Mouse (Mus musculus): ENCODE data around the gene Cfap74. TPM values are rescaled to one million over a fixed set of nuclear protein-coding genes. Genes with fewer than 3 reads are reported as not detected.

The Cfap74 gene
- polyA plus RNA-seq, 1 experiment from 2014 or later, result 6.3 TPM

GRCm38 (mm10) chr4:155370737-155371715, 38.0 kb upstream of the Cfap74 start:
- no peak for DNase-seq (ENCODE audit: low spot score, missing footprints)
- 89% methylated on average over 15 of the region's 15 CpGs for WGBS
- Histone ChIP-seq H3K9me3 (ENCODE audit: control insufficient read depth, low read length) (no peaks in the 10 kb centered on the region), H3K27me3 (ENCODE audit: control insufficient read depth, insufficient read depth, low read length) (no peaks in the 10 kb centered on the region), H3K27ac (ENCODE audit: low read depth, low read length) (no peak overlapping the region), H3K9ac (ENCODE audit: low read length) (no peak overlapping the region), H3K4me2 (no peak overlapping the region), H3K4me3 (ENCODE audit: low read depth, low read length) (no peak overlapping the region), H3K4me1 (ENCODE audit: control insufficient read depth, insufficient read depth, low read length) (no peaks in the 10 kb centered on the region), H3K36me3 (ENCODE audit: control insufficient read depth, insufficient read depth, low read length) (no peaks in the 10 kb centered on the region)
- ATAC-seq (ENCODE audit: low FRiP score), result no peak

DNA sequence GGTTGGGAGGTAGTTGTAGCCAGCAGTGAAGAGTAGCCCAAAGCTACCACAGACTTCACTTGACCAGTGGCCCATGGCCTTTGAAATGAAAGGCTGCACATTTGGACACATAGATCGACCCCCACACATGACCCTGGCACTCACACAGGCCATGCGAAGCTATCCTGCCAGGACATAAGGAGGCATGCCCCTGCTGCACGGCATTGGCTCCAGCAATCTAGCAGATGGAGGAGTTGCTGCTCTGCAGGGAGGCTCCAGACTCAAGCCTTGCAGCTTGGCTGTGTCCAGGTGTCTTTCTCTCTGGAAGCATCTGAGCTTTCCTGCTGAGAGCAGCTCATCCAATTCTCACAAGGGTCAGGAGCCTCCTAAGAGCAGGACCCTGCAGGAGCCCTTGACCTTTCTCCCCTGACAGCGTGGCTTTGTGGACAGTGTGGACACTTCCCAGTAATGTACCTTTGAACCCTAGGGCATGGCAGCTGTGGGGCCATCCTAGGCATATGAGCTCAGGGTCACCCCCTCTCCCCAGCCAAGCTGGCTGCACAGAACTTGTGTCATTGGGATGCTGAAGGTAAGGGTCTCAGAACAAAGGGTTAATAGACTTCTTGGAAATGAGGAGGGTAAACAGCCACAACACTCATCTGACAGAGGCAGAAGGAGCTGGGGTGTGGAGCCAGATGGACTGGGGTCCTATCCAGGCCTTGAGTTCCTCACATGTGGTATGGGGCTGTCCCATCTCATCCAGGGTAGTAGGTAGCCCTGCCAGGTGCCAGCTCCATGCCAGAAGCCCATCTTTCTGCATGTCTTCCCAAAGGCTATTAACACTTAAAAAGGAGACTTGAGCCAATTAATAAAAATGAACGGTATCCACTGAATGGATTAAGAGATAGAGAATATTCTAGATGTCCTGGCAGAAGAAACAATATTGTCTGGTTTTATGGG, 36.9 kb upstream of the Cfap74 start:
- Histone ChIP-seq H3K4me1 (ENCODE audit: control insufficient read depth, insufficient read depth, low read length) (no peaks in the 10 kb centered on the region), H3K36me3 (ENCODE audit: control insufficient read depth, insufficient read depth, low read length) (no peaks in the 10 kb centered on the region), H3K4me2 (no peak overlapping the region), H3K4me3 (ENCODE audit: low read depth, low read length) (no peak overlapping the region), H3K9ac (ENCODE audit: low read length) (no peak overlapping the region), H3K27ac (ENCODE audit: low read depth, low read length) (no peak overlapping the region), H3K9me3 (ENCODE audit: control insufficient read depth, low read length) (no peaks in the 10 kb centered on the region), H3K27me3 (ENCODE audit: control insufficient read depth, insufficient read depth, low read length) (no peaks in the 10 kb centered on the region)
- WGBS, result 75% methylated on average over 5 of the region's 5 CpGs
- ATAC-seq (ENCODE audit: low FRiP score) (no peak), DNase-seq (ENCODE audit: low spot score, missing footprints) (no peak)

- no peak overlapping the region for H3K4me3 ChIP-seq (ENCODE audit: low read depth, low read length)
- H3K9me3 ChIP-seq (ENCODE audit: control insufficient read depth, low read length), result no peaks in the 10 kb centered on the region
- no peak overlapping the region for H3K4me2 ChIP-seq
- H3K4me1 ChIP-seq (ENCODE audit: control insufficient read depth, insufficient read depth, low read length), result peaks cover 3% of the 10 kb centered on the region; the same call in 1 of the 2 replicates
- WGBS, result 56% methylated on average over 7 of the region's 7 CpGs
- H3K27ac ChIP-seq (ENCODE audit: low read depth, low read length), result no peak overlapping the region
- H3K36me3 ChIP-seq (ENCODE audit: control insufficient read depth, insufficient read depth, low read length), result no peaks in the 10 kb centered on the region
- ATAC-seq (ENCODE audit: low FRiP score), result no peak
- no peak overlapping the region for H3K9ac ChIP-seq (ENCODE audit: low read length)
- DNase-seq (ENCODE audit: low spot score, missing footprints), result no peak
- H3K27me3 ChIP-seq (ENCODE audit: control insufficient read depth, insufficient read depth, low read length), result no peaks in the 10 kb centered on the region
Observed at GRCm38 (mm10) chr4:155381974-155382373, 27.0 kb upstream of the Cfap74 start.

GRCm38 (mm10) chr4:155382752-155383151, 26.2 kb upstream of the Cfap74 start:
- Histone ChIP-seq H3K9me3 (ENCODE audit: control insufficient read depth, low read length) (no peaks in the 10 kb centered on the region), H3K4me1 (ENCODE audit: control insufficient read depth, insufficient read depth, low read length) (peaks cover 3% of the 10 kb centered on the region; the same call in 1 of the 2 replicates), H3K27ac (ENCODE audit: low read depth, low read length) (no peak overlapping the region), H3K27me3 (ENCODE audit: control insufficient read depth, insufficient read depth, low read length) (no peaks in the 10 kb centered on the region), H3K4me3 (ENCODE audit: low read depth, low read length) (no peak overlapping the region), H3K4me2 (no peak overlapping the region), H3K36me3 (ENCODE audit: control insufficient read depth, insufficient read depth, low read length) (no peaks in the 10 kb centered on the region), H3K9ac (ENCODE audit: low read length) (no peak overlapping the region)
- DNase-seq (ENCODE audit: low spot score, missing footprints), result no peak
- WGBS, result 17% methylated on average over 9 of the region's 9 CpGs
- no peak for ATAC-seq (ENCODE audit: low FRiP score)

GRCm38 (mm10) chr4:155383326-155383725, 25.7 kb upstream of the Cfap74 start:
- peaks cover 3% of the 10 kb centered on the region; the same call in 1 of the 2 replicates for H3K4me1 ChIP-seq (ENCODE audit: control insufficient read depth, insufficient read depth, low read length)
- no peak overlapping the region for H3K9ac ChIP-seq (ENCODE audit: low read length)
- H3K27me3 ChIP-seq (ENCODE audit: control insufficient read depth, insufficient read depth, low read length), result no peaks in the 10 kb centered on the region
- no peaks in the 10 kb centered on the region for H3K36me3 ChIP-seq (ENCODE audit: control insufficient read depth, insufficient read depth, low read length)
- no peaks in the 10 kb centered on the region for H3K9me3 ChIP-seq (ENCODE audit: control insufficient read depth, low read length)
- 77% methylated on average over 4 of the region's 4 CpGs for WGBS
- H3K27ac ChIP-seq (ENCODE audit: low read depth, low read length), result no peak overlapping the region
- H3K4me3 ChIP-seq (ENCODE audit: low read depth, low read length), result no peak overlapping the region
- DNase-seq (ENCODE audit: low spot score, missing footprints) (no peak), ATAC-seq (ENCODE audit: low FRiP score) (no peak)
- H3K4me2 ChIP-seq, result no peak overlapping the region

GRCm38 (mm10) chr4:155387166-155387565, 21.8 kb upstream of the Cfap74 start:
- no peak overlapping the region for H3K4me3 ChIP-seq (ENCODE audit: low read depth, low read length)
- H3K9ac ChIP-seq (ENCODE audit: low read length), result no peak overlapping the region
- ATAC-seq (ENCODE audit: low FRiP score) (no peak), DNase-seq (ENCODE audit: low spot score, missing footprints) (no peak)
- H3K27me3 ChIP-seq (ENCODE audit: control insufficient read depth, insufficient read depth, low read length), result no peaks in the 10 kb centered on the region
- H3K9me3 ChIP-seq (ENCODE audit: control insufficient read depth, low read length), result no peaks in the 10 kb centered on the region
- peaks cover under 1% of the 10 kb centered on the region; the same call in 1 of the 2 replicates for H3K4me1 ChIP-seq (ENCODE audit: control insufficient read depth, insufficient read depth, low read length)
- WGBS, result 85% methylated on average over 8 of the region's 8 CpGs
- H3K4me2 ChIP-seq, result no peak overlapping the region
- H3K27ac ChIP-seq (ENCODE audit: low read depth, low read length), result no peak overlapping the region
- H3K36me3 ChIP-seq (ENCODE audit: control insufficient read depth, insufficient read depth, low read length), result no peaks in the 10 kb centered on the region

- Histone ChIP-seq H3K4me1 (ENCODE audit: control insufficient read depth, insufficient read depth, low read length) (peaks cover 6% of the 10 kb centered on the region; the same call in 1 of the 2 replicates), H3K4me2 (no peak overlapping the region), H3K4me3 (ENCODE audit: low read depth, low read length) (no peak overlapping the region), H3K27me3 (ENCODE audit: control insufficient read depth, insufficient read depth, low read length) (peaks cover 25% of the 10 kb centered on the region), H3K36me3 (ENCODE audit: control insufficient read depth, insufficient read depth, low read length) (no peaks in the 10 kb centered on the region), H3K9ac (ENCODE audit: low read length) (no peak overlapping the region), H3K27ac (ENCODE audit: low read depth, low read length) (no peak overlapping the region), H3K9me3 (ENCODE audit: control insufficient read depth, low read length) (no peaks in the 10 kb centered on the region)
- ATAC-seq (ENCODE audit: low FRiP score) (no peak), DNase-seq (ENCODE audit: low spot score, missing footprints) (no peak)
- 80% methylated on average over 5 of the region's 5 CpGs for WGBS
Observed at GRCm38 (mm10) chr4:155395471-155395870, 13.5 kb upstream of the Cfap74 start.

DNA sequence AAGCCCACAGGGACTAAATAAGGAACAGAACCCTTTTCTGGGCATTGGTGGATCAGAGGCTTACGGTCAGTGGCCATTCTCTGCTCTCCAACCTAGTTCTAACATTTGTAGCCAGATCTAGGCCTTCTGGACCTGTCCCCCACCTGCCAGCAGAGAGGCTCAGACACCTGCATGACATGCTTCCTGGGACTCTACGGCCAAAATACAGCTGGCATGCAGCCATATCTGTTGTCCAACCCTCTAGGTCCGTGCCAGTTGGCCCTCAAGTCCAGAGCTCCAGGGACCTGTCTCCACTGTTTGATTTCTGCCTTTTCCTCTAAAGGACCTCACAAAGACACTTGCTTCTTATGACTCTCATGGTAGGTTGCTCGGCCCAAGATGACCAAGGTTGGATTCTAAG, 12.2 kb upstream of the Cfap74 start:
- H3K27ac ChIP-seq (ENCODE audit: low read depth, low read length), result no peak overlapping the region
- 83% methylated on average over 4 of the region's 4 CpGs for WGBS
- no peak overlapping the region for H3K4me3 ChIP-seq (ENCODE audit: low read depth, low read length)
- H3K36me3 ChIP-seq (ENCODE audit: control insufficient read depth, insufficient read depth, low read length), result no peaks in the 10 kb centered on the region
- H3K27me3 ChIP-seq (ENCODE audit: control insufficient read depth, insufficient read depth, low read length), result peaks cover 25% of the 10 kb centered on the region
- peaks cover 6% of the 10 kb centered on the region; the same call in 1 of the 2 replicates for H3K4me1 ChIP-seq (ENCODE audit: control insufficient read depth, insufficient read depth, low read length)
- H3K9ac ChIP-seq (ENCODE audit: low read length), result no peak overlapping the region
- ATAC-seq (ENCODE audit: low FRiP score) (no peak), DNase-seq (ENCODE audit: low spot score, missing footprints) (no peak)
- no peaks in the 10 kb centered on the region for H3K9me3 ChIP-seq (ENCODE audit: control insufficient read depth, low read length)
- no peak overlapping the region for H3K4me2 ChIP-seq

Measured in midbrain, embryonic 11.5 days (tissue).